Mouse (Mus musculus) liver, adult 2 months (tissue): ENCODE results near the gene Ak1.

Source experiments
- CTCF ChIP-seq: fragments of 200-500 bp; IDR thresholded peaks from 2 replicates; pipeline ENCODE4 v1.5.1; 2011; ENCODE audit warnings: low read depth, low read length, control low read depth
- POLR2A ChIP-seq: fragments of 200-500 bp; IDR thresholded peaks from 2 replicates; pipeline ENCODE4 v1.6.1; 2011; ENCODE audit warnings: low read length, control low read depth; ENCODE audit not compliant: insufficient read depth; ENCODE audit errors: extremely low read depth

DNA sequence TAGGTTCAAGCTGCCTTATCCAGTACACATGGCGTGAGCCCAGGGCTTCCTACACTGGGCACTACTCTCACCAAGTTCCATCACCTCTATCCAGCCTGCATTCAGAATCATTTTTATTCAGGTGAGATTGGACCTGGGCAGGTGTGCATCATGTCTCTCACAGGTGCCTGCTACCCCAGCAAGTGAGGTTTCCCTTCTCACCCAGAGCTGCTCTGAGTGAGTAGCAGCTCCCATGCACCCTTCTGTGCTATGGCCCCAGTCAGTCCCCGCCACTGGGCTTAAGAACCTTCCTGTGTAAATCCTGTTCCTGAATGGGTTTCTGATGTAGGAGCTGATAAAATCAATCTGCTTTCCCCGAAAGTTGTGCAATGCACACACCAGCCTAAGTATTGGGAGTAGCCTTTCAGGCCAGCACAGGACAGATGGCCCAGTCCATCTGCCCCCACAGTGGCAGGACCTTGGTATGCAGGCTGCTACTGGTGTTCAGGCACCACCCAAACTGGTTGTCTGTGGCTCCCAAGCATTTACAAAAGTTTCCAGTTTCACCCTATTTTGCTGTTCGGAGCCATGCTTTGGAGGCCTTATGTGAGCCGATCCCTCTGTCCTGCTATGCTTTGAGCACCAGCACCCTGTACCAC lies 2.7 kb downstream of the Ak1 start:
- no peak for TF ChIP-seq CTCF
- no peak for TF ChIP-seq POLR2A
